Mouse (Mus musculus): ENCODE measurements around the gene Nrxn3.

Nrxn3 gene

GRCm38 (mm10) chr12:89817072-89817773 is 1094.5 kb downstream of the Nrxn3 start:
- no peak for DNase-seq (ENCODE audit: low spot score)

GRCm38 (mm10) chr12:89818200-89818599 is 1095.5 kb downstream of the Nrxn3 start:
- no peak for DNase-seq (ENCODE audit: low spot score)

GRCm38 (mm10) chr12:89822141-89822540 is 1099.5 kb downstream of the Nrxn3 start:
- DNase-seq (ENCODE audit: low spot score): no peak

GRCm38 (mm10) chr12:89829927-89830326 is 1107.3 kb downstream of the Nrxn3 start:
- DNase-seq (ENCODE audit: low spot score): no peak

- DNase-seq (ENCODE audit: low spot score): no peak
Observed at GRCm38 (mm10) chr12:89830350-89830749, 1107.7 kb downstream of the Nrxn3 start.

GRCm38 (mm10) chr12:89831300-89831699 is 1108.6 kb downstream of the Nrxn3 start:
- no peak for DNase-seq (ENCODE audit: low spot score)

- DNase-seq (ENCODE audit: low spot score): no peak
Observed at GRCm38 (mm10) chr12:89836271-89836670, 1113.6 kb downstream of the Nrxn3 start.

- no peak for DNase-seq (ENCODE audit: low spot score)
Observed at GRCm38 (mm10) chr12:89842861-89843260, 1120.2 kb downstream of the Nrxn3 start.

- no peak for DNase-seq (ENCODE audit: low spot score)
Observed at GRCm38 (mm10) chr12:89848116-89848515, 1125.4 kb downstream of the Nrxn3 start.

- DNase-seq (ENCODE audit: low spot score): no peak
Observed at GRCm38 (mm10) chr12:89854355-89854754, 1131.7 kb downstream of the Nrxn3 start.

- DNase-seq (ENCODE audit: low spot score): no peak
Observed at GRCm38 (mm10) chr12:89867124-89867523, 1144.4 kb downstream of the Nrxn3 start.

- DNase-seq (ENCODE audit: low spot score): no peak
Observed at GRCm38 (mm10) chr12:89882617-89883370, 1160.1 kb downstream of the Nrxn3 start.

GRCm38 (mm10) chr12:89884576-89884975 is 1161.9 kb downstream of the Nrxn3 start:
- DNase-seq (ENCODE audit: low spot score): no peak

- DNase-seq (ENCODE audit: low spot score): no peak
Observed at GRCm38 (mm10) chr12:89888647-89889046, 1166.0 kb downstream of the Nrxn3 start.

GRCm38 (mm10) chr12:89896901-89897300 is 1174.2 kb downstream of the Nrxn3 start:
- DNase-seq (ENCODE audit: low spot score): no peak

GRCm38 (mm10) chr12:89909578-89909977 is 1186.9 kb downstream of the Nrxn3 start:
- DNase-seq (ENCODE audit: low spot score): no peak

- no peak for DNase-seq (ENCODE audit: low spot score)
Observed at GRCm38 (mm10) chr12:89918138-89918829, 1195.6 kb downstream of the Nrxn3 start.

GRCm38 (mm10) chr12:89932338-89932737 is 1209.7 kb downstream of the Nrxn3 start:
- DNase-seq (ENCODE audit: low spot score): no peak

GRCm38 (mm10) chr12:89933630-89934029 is 1211.0 kb downstream of the Nrxn3 start:
- no peak for DNase-seq (ENCODE audit: low spot score)

- DNase-seq (ENCODE audit: low spot score): no peak
Observed at GRCm38 (mm10) chr12:89940746-89941145, 1218.1 kb downstream of the Nrxn3 start.

- no peak for DNase-seq (ENCODE audit: low spot score)
Observed at GRCm38 (mm10) chr12:89945911-89946502, 1223.3 kb downstream of the Nrxn3 start.

GRCm38 (mm10) chr12:89946522-89946921 is 1223.8 kb downstream of the Nrxn3 start:
- DNase-seq (ENCODE audit: low spot score): no peak
